9 mouse cellular contexts compared by ENCODE assay signal in the genomic region with DNA sequence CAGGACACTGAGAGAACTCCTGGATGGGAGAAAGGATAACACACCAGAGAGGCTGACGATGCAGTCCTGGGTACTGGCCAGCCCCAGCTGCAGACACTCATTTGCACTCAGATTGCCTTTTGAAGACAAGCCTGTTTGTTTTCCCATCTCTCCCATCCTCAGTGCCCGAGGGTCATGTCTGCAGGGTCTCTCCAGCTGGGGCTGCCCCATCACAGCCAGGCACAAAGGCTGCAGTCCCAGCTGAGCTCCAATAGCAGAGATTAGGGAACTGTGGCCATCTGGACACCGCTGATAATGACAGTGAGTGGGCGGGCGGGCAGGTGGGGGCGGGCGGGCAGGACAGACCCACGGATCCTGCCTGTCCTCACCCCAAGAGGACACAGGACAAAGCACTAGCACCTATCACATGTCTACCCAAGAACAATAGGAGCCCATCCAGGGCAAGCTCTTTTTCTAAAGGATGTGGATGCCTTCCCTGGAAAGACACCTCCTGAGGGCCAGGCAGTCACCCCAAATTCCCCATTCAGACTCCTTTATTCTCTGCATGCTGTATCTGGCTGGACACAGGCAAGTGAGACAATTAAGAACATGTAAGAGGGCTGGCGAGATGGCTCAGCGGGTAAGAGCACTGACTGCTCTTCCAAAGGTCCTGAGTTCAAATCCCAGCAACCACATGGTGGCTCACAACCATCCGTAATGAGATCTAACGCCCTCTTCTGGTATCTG. TPM values are rescaled to one million over a fixed set of nuclear protein-coding genes. Genes with fewer than 3 reads are reported as not detected.
A peak's percentile ranks its signal among the peaks of the same experiment; 100 is the strongest.
DNase-seq lines count a peak whose midpoint lies in the region; ATAC-seq and TF ChIP-seq lines count a peak whose summit lies in the region.
"Had no signal": no experiment of that assay in that cellular context is flagged by ENCODE, and none has a peak within 500 bp of the region (broad histone marks: within the 10 kb centered on the region; RNA-seq: fewer than 3 reads in every experiment).

No protein-coding gene starts in this region.

- TF ChIP-seq CTCF in intestine, postnatal 0 days (IDR thresholded peaks at IDR 0.05; ENCODE audit: low read depth) = no peak

- H3K9ac ChIP-seq in intestine, postnatal 0 days (ENCODE audit: low read depth, low read length) = no peak overlapping the region

- H3K27ac ChIP-seq in intestine, postnatal 0 days (ENCODE audit: low read depth, low read length) = peak overlapping the region; percentile 35; the same call in 1 of the 2 replicates
- H3K27ac ChIP-seq: heart, adult 2 months had no signal

- H3K36me3 ChIP-seq in intestine, postnatal 0 days (ENCODE audit: control insufficient read depth, insufficient read depth) = peaks cover 45% of the 10 kb centered on the region

- no peak overlapping the region for H3K4me3 ChIP-seq in intestine, postnatal 0 days (ENCODE audit: low read depth, low read length)
- H3K4me3 ChIP-seq: heart, adult 2 months had no signal

- H3K9me3 ChIP-seq in intestine, postnatal 0 days (ENCODE audit: control insufficient read depth) = no peaks in the 10 kb centered on the region

- peak; percentile 88 for ATAC-seq in erythroid progenitor cell, adult 5-6 weeks (replicated peaks; ENCODE audit: low FRiP score, poor library complexity, severe bottlenecking)
- no peak for ATAC-seq in intestine, postnatal 0 days

- 0 out of 2 replicates have a peak, but pooled peaks cover 4% of the 10 kb centered on the region for H3K4me1 ChIP-seq in intestine, postnatal 0 days (replicated peaks; ENCODE audit: control insufficient read depth, insufficient read depth, low read length)

- WGBS in intestine, postnatal 0 days = 69% methylated on average over 12 of the region's 12 CpGs

- no peak overlapping the region for H3K4me2 ChIP-seq in intestine, postnatal 0 days (replicated peaks; ENCODE audit: low read depth)

- no peaks in the 10 kb centered on the region for H3K27me3 ChIP-seq in intestine, postnatal 0 days (replicated peaks; ENCODE audit: control insufficient read depth, insufficient read depth, low read length)

- peak; percentile 57 to 70 for DNase-seq in layer of hippocampus, adult 8-10 months (ENCODE audit: low spot score in 2 of 2)
- no peak for DNase-seq in layer of hippocampus, adult 9-10 months (ENCODE audit: low spot score)
- DNase-seq in mesoderm, embryonic 11.5 days (ENCODE audit: low read depth, low spot score) = peak; percentile 67
- no peak for DNase-seq in urinary bladder, postnatal 14 days (ENCODE audit: low spot score)
- DNase-seq in ovary, postnatal 36 days (ENCODE audit: low spot score) = no peak
- DNase-seq in left cerebral cortex, adult 8-10 months (ENCODE audit: low spot score in 2 of 2) = no peak

RNA-seq across cellular contexts. Expression of a gene that starts 8.5 kb away (rescaled TPM):
- 100 to 1,000 TPM; 222 to 342 (median 280) TPM for total RNA-seq in layer of hippocampus, adult 8-10 months (2022)
- total RNA-seq in erythroid progenitor cell, adult 5-6 weeks (2015; ENCODE audit: low replicate concordance) = 386 and 406 TPM in 2 replicates
- total RNA-seq in erythroid progenitor cell, adult 5-6 weeks (2017; ENCODE audit: low replicate concordance) = 293 and 564 TPM in 2 replicates
- 531 and 541 TPM in 2 replicates for polyA plus RNA-seq in intestine, postnatal 0 days (2015; fragmentation: Nextera tagmentation; extraction: Ambion mirVana)
- total RNA-seq in left cerebral cortex, adult 8-10 months (2022) = 100 to 1,000 TPM; 240 to 334 (median 272) TPM

RNA-seq across cellular contexts. Expression of a gene that starts 9.2 kb away (rescaled TPM):
- total RNA-seq in layer of hippocampus, adult 8-10 months (2022) = 1 to 10 TPM; 1.2 to 4.2 (median 2.5) TPM
- not detected in 2 replicates for total RNA-seq in erythroid progenitor cell, adult 5-6 weeks (2015; ENCODE audit: low replicate concordance)
- total RNA-seq in erythroid progenitor cell, adult 5-6 weeks (2017; ENCODE audit: low replicate concordance) = not detected in 2 replicates
- polyA plus RNA-seq in intestine, postnatal 0 days (2015; fragmentation: Nextera tagmentation; extraction: Ambion mirVana) = 0.76 and 1.1 TPM in 2 replicates
- total RNA-seq in left cerebral cortex, adult 8-10 months (2022) = 1 to 10 TPM; 1.5 to 4.9 (median 3.7) TPM

Comparison
In these comparisons a context has a peak if more than half of its experiments do, and no peak if none do; other contexts are left out.
1. DNase-seq: peak in layer of hippocampus, adult 8-10 months (2 of 2) and mesoderm, embryonic 11.5 days (single experiment); none in layer of hippocampus, adult 9-10 months (single experiment), urinary bladder, postnatal 14 days (single experiment), ovary, postnatal 36 days (single experiment) and left cerebral cortex, adult 8-10 months (0 of 2).